Mouse (Mus musculus): Measurements from ENCODE around the gene Zfp507. TPM values are rescaled to one million over a fixed set of nuclear protein-coding genes. Genes with fewer than 3 reads are reported as not detected.
A peak's percentile ranks its signal among the peaks of the same experiment; 100 is the strongest.

Zfp507 gene
- total RNA-seq, 2 experiments from 2014 or later: 14.2 to 14.9 TPM

GRCm38 (mm10) chr7:35741858-35742257, 60.9 kb downstream of the Zfp507 start:
- DNase-seq: no peak
- intact Hi-C loops (cut with DNase I): loop anchor here (2.0 kb wide), 1 partner anchor 55 kb away; no protein-coding TSS in a partner anchor

- peak; percentile 39 to 64 for DNase-seq
- intact Hi-C loops (cut with DNase I): loop anchor here (2.0 kb wide), 1 partner anchor 54 kb away; no protein-coding TSS in a partner anchor
These were observed 62.1 kb downstream of the Zfp507 start for GRCm38 (mm10) chr7:35740489-35741230.

DNA sequence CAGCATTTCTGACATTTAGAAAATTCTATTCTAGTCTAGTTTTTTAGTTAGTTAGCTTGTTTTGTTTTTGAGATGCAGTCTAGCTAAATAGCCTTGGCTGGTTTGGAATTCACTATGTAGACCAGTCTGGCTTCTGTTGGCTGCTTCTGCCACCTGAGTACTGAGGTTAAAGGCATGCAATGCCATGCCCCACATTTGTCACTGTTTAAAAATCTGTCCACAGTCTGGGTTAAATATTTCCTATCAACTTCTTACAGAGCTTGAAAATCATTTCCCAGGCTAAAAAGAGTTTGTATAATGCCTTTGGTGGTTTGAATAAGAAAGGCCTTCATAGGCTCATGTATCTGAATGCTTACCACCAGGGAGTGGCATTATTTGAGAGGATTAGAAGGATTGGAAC, 63.9 kb downstream of the Zfp507 start:
- no peak for DNase-seq
- intact Hi-C loops (cut with DNase I): no loop called here

GRCm38 (mm10) chr7:35733313-35734050, 69.3 kb downstream of the Zfp507 start:
- peak in 1 of 2 experiments; percentile 11 for DNase-seq
- intact Hi-C loops (cut with DNase I): no loop called here

DNA sequence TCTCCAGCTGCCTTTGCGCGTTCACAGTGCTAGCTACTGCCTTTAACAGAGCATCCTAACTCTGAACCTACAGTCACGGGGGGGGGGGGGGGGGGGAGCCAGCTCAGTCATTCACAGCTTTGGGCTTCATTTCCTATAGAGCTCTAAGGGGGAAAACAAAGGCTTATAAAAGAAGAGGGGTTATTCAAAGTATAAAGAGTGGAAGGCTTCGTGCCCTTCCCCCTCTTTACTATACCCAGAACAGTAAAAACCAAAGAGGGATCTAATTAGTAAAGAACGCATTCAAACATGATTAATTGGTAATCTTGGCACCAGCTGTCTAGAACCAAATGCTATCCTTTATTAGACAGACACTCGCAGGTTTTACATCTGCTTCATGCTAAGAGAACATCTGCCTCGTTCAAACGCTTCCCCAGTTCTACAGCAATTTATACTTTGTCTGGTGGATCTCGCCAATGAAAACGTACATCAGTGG, 70.2 kb downstream of the Zfp507 start:
- DNase-seq: no peak
- intact Hi-C loops (cut with DNase I): no loop called here

DNA sequence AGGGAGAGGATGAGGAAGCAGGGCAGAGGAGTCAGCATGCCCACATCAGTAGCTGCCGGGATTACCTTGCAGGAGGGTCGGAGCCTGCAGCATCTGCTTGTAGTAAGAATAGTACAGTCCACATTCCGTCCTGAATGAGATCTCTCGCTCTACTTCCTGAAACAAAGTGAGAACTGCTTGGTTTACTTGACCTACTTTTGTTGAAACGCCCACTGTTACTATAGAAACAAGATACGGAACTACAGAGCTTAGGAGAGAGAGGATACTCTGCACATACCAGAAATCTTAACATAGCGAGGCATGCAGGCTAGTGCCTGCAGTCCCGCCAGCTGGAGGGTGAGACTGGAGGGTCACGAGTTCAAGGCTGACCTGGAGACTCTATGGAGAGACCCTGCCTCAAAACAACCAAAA, 73.2 kb downstream of the Zfp507 start:
- intact Hi-C loops (cut with DNase I): no loop called here

DNA sequence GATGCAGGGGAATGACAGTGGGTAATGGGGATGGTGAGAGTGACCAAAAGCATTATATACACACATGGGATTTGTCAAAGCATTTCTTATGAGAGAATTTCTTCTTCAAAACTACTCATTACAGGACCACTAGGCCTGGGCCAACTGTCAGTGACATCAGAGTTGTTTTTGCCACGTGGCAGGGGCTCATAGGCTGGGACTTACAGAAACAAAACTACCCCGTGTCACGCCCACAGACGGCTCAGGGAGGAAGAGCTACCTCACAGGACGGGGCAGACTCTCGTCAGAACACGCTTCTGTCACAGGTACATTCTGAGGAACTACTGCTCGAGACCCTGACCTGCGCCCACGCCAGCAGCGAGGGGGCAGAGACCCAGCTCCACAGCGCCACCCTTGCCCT, 74.4 kb downstream of the Zfp507 start:
- intact Hi-C loops (cut with DNase I): no loop called here

More for the DNA sequence above, 73.2 kb downstream of the Zfp507 start:
- DNase-seq: peak in 1 of 2 experiments; percentile 14

DNA sequence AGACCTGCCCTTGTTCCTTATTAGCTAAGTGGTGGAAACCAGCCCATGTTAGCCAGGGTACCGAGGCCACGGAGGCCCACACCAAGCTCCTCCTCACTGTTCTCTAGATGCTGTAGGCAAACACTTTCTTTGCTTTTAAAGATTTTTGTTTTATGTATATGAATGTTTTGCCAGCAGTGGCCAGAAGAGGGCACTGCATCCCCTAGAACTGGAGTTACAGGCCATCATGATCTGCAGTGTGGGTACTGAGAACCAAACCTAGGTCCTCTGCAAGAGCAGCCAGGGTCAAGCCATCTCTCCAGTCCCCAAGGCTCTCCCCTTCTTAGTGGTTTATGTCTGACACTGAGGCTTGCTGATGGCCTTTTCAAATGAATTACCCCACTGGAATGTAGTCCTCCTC, 79.8 kb downstream of the Zfp507 start:
- DNase-seq: no peak
- intact Hi-C loops (cut with DNase I): no loop called here

More for the DNA sequence above, 74.4 kb downstream of the Zfp507 start:
- no peak for DNase-seq

Other genes with a start within 250 kb of the Zfp507 start
- gene Nudt19, start 246.7 kb downstream of the Zfp507 start, total RNA-seq (2021): 10 to 100 TPM; 70.6 to 77.4 TPM
- under 1 TPM; 0.07 TPM for gene Rgs9bp, start 217.4 kb downstream of the Zfp507 start, total RNA-seq (2021)
- 10 to 100 TPM; 15.6 to 15.8 TPM for gene Ankrd27, start 216.8 kb downstream of the Zfp507 start, total RNA-seq (2021)
- 10 to 100 TPM; 90.2 to 92.2 TPM for gene Pdcd5, start 155.5 kb downstream of the Zfp507 start, total RNA-seq (2021)
- 1 to 10 TPM; 6.3 to 8.2 TPM for gene Dpy19l3, start 48.5 kb downstream of the Zfp507 start, total RNA-seq (2021)

Measured in heart, postnatal 14 days (tissue).